Mouse (Mus musculus): ENCODE measurements around the gene Alox12. TPM values are rescaled to one million over a fixed set of nuclear protein-coding genes. Genes with fewer than 3 reads are reported as not detected.

Gene Alox12
- polyA plus RNA-seq, 1 experiment, result 82.5 TPM

DNA sequence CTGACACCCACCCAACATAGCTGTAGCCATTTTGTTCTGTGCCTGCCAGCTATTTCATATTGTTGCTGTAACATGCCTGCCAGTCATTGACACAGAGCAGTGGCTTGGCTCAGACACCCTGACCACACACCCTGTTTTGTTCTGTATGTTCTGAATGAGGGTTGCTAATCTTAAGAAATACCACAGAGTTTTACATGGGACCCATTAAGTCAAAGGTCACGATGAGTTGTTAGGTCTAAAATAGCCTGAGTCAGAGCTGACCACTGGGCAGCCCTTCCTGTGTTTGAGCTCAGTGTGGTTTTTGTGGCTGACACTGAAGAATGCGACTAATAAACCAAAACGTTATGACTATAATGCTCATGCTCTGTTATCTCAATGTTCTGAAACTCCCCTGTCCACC, 56.8 kb downstream of the Alox12 start:
- H3K27ac ChIP-seq (ENCODE audit: control insufficient read depth, insufficient read depth, low read depth, low read length, poor library complexity), result no peak overlapping the region
- whole genome bisulfite sequencing, result 12% methylated on average over 3 of the region's 3 CpGs
- no peaks in the 10 kb centered on the region; the same call in 1 of the 2 replicates for H3K4me1 ChIP-seq (ENCODE audit: control insufficient read depth, insufficient read depth, low read length)
- H3K4me3 ChIP-seq (replicated peaks; ENCODE audit: control insufficient read depth, low read depth, low read length), result no peak overlapping the region
- no peak for TF ChIP-seq POLR2A (IDR thresholded peaks at IDR 0.05; ENCODE audit: borderline replicate concordance, control insufficient read depth, low read depth, low read length)
- TF ChIP-seq CTCF (IDR thresholded peaks at IDR 0.05; ENCODE audit: control insufficient read depth, insufficient read depth, low read length), result no peak

DNA sequence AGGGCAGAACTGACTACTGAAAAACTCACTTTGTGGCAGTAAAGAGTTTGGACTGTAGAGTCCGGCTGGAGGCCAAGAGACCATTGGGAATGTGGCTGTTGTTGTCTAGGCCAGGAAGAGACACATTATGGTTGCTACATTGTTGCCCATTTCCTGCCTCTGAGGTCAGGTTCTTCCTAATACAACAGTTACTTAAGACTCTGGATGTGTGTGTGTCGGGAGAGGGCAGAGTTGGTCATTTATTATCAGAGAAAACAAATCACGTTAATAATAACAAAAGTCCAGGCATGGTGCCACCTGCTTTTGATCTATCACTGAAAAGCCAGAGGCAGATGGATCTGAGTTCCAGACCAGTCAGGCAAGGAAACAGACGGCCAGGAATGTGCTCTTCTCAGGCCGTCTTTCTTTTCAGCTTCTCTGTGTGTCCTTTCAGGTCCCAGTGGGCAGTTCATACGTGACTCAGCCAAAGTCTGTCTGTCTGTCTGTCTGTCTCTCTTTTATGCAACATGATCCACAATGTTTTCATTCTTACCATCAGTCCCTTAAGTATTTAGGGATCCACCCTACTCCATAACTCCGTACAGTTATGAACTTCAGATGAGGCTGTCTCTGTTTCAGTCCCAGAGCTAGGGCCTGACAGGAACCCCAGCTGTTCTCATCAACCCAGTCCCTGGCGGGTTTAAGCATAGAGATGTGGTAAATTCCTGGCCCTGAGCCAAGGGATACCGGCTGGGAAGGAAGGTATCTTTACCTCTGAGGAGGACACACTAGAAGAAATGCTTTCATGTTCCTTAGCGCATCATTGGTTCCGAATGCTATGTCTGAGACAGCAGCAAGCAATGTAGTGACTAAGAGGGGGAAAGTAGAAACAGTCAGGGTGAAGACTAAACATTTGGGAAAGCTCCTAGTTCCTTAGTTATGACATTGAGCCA, 61.5 kb downstream of the Alox12 start:
- TF ChIP-seq CTCF (IDR thresholded peaks at IDR 0.05; ENCODE audit: control insufficient read depth, insufficient read depth, low read length), result no peak
- no peak for TF ChIP-seq POLR2A (IDR thresholded peaks at IDR 0.05; ENCODE audit: borderline replicate concordance, control insufficient read depth, low read depth, low read length)
- H3K4me3 ChIP-seq (replicated peaks; ENCODE audit: control insufficient read depth, low read depth, low read length), result no peak overlapping the region
- no peaks in the 10 kb centered on the region; the same call in 1 of the 2 replicates for H3K4me1 ChIP-seq (ENCODE audit: control insufficient read depth, insufficient read depth, low read length)
- no peak overlapping the region for H3K27ac ChIP-seq (ENCODE audit: control insufficient read depth, insufficient read depth, low read depth, low read length, poor library complexity)
- 45% methylated on average over 11 of the region's 11 CpGs for WGBS

DNA sequence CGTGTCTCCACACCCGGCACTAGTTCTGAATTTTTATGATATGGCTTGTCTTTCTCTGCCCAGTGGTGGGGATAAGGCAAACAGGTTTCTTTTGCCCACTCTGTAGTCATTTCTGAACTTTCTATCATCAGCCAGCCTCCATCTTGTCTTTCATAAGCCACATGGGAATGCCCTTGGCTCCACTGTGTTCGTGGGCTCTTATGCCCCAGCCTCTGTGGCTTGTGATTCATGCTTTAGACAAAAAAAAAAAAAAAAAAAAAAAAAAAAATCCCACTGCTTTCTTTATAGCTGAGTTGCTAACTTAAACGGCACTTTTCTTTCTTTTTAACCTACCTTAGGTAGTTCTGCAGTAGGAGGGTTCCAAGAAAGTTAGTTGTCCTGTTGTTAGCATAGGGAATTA, 63.0 kb downstream of the Alox12 start:
- Histone ChIP-seq H3K4me1 (ENCODE audit: control insufficient read depth, insufficient read depth, low read length) (no peaks in the 10 kb centered on the region; the same call in 1 of the 2 replicates), H3K27ac (ENCODE audit: control insufficient read depth, insufficient read depth, low read depth, low read length, poor library complexity) (no peak overlapping the region), H3K4me3 (replicated peaks; ENCODE audit: control insufficient read depth, low read depth, low read length) (no peak overlapping the region)
- no peak for TF ChIP-seq POLR2A (IDR thresholded peaks at IDR 0.05; ENCODE audit: borderline replicate concordance, control insufficient read depth, low read depth, low read length)
- TF ChIP-seq CTCF (IDR thresholded peaks at IDR 0.05; ENCODE audit: control insufficient read depth, insufficient read depth, low read length), result no peak
- WGBS, result 61% methylated on average over 4 of the region's 4 CpGs

Other genes with a start within 250 kb of the Alox12 start
- 26.3 and 28.9 TPM in 2 replicates for gene Acadvl, start 239.9 kb downstream of the Alox12 start, polyA plus RNA-seq (2011; ENCODE audit: insufficient read depth, insufficient read length, low replicate concordance, missing spikeins)
- gene Dlg4, start 238.4 kb downstream of the Alox12 start, polyA plus RNA-seq (2011; ENCODE audit: insufficient read depth, insufficient read length, low replicate concordance, missing spikeins), result 5.4 and 19.4 TPM in 2 replicates
- gene Asgr1, start 201.3 kb downstream of the Alox12 start, polyA plus RNA-seq (2011; ENCODE audit: insufficient read depth, insufficient read length, low replicate concordance, missing spikeins), result 1.4 and 3.5 TPM in 2 replicates
- 1.2 and 5.1 TPM in 2 replicates for gene Asgr2, start 162.7 kb downstream of the Alox12 start, polyA plus RNA-seq (2011; ENCODE audit: insufficient read depth, insufficient read length, low replicate concordance, missing spikeins)
- gene Mgl2, start 125.0 kb downstream of the Alox12 start, polyA plus RNA-seq (2011; ENCODE audit: insufficient read depth, insufficient read length, low replicate concordance, missing spikeins), result 2.3 and 3.8 TPM in 2 replicates
- gene Clec10a, start 99.2 kb downstream of the Alox12 start, polyA plus RNA-seq (2011; ENCODE audit: insufficient read depth, insufficient read length, low replicate concordance, missing spikeins), result 6.4 and 15.1 TPM in 2 replicates
- 1.9 and 2.4 TPM in 2 replicates for gene Slc16a11, start 42.6 kb downstream of the Alox12 start, polyA plus RNA-seq (2011; ENCODE audit: insufficient read depth, insufficient read length, low replicate concordance, missing spikeins)
- 0.60 and 1.7 TPM in 2 replicates for gene Slc16a13, start 34.3 kb downstream of the Alox12 start, polyA plus RNA-seq (2011; ENCODE audit: insufficient read depth, insufficient read length, low replicate concordance, missing spikeins)
- gene Bcl6b, start 25.6 kb downstream of the Alox12 start, polyA plus RNA-seq (2011; ENCODE audit: insufficient read depth, insufficient read length, low replicate concordance, missing spikeins), result 1.4 and 2.2 TPM in 2 replicates
- gene 0610010K14Rik, start 17.4 kb downstream of the Alox12 start, polyA plus RNA-seq (2011; ENCODE audit: insufficient read depth, insufficient read length, low replicate concordance, missing spikeins), result 67.2 and 107 TPM in 2 replicates
- gene Gm21988, start 15.5 kb downstream of the Alox12 start, polyA plus RNA-seq (2011; ENCODE audit: insufficient read depth, insufficient read length, low replicate concordance, missing spikeins), result 4.8 TPM in 1 of 2 replicates, not detected in the other
- 116 and 167 TPM in 2 replicates for gene Rnasek, start 15.5 kb downstream of the Alox12 start, polyA plus RNA-seq (2011; ENCODE audit: insufficient read depth, insufficient read length, low replicate concordance, missing spikeins)
- gene Alox12e, start 67.3 kb upstream of the Alox12 start, polyA plus RNA-seq (2011; ENCODE audit: insufficient read depth, insufficient read length, low replicate concordance, missing spikeins), result not detected in 2 replicates
- 2.0 and 3.5 TPM in 2 replicates for gene Alox15, start 96.7 kb upstream of the Alox12 start, polyA plus RNA-seq (2011; ENCODE audit: insufficient read depth, insufficient read length, low replicate concordance, missing spikeins)
- 13.9 and 22.7 TPM in 2 replicates for gene Pelp1, start 154.7 kb upstream of the Alox12 start, polyA plus RNA-seq (2011; ENCODE audit: insufficient read depth, insufficient read length, low replicate concordance, missing spikeins)
- 201 and 438 TPM in 2 replicates for gene Arrb2, start 177.3 kb upstream of the Alox12 start, polyA plus RNA-seq (2011; ENCODE audit: insufficient read depth, insufficient read length, low replicate concordance, missing spikeins)
- 8.3 and 16.1 TPM in 2 replicates for gene Med11, start 196.6 kb upstream of the Alox12 start, polyA plus RNA-seq (2011; ENCODE audit: insufficient read depth, insufficient read length, low replicate concordance, missing spikeins)
- 0.66 and 1.5 TPM in 2 replicates for gene Zmynd15, start 204.1 kb upstream of the Alox12 start, polyA plus RNA-seq (2011; ENCODE audit: insufficient read depth, insufficient read length, low replicate concordance, missing spikeins)
- 0.59 and 3.2 TPM in 2 replicates for gene Cxcl16, start 204.6 kb upstream of the Alox12 start, polyA plus RNA-seq (2011; ENCODE audit: insufficient read depth, insufficient read length, low replicate concordance, missing spikeins)
- gene Tm4sf5, start 249.9 kb upstream of the Alox12 start, polyA plus RNA-seq (2011; ENCODE audit: insufficient read depth, insufficient read length, low replicate concordance, missing spikeins), result not detected in 2 replicates